Mouse (Mus musculus): ENCODE results near the gene Stpg4. TPM values are rescaled to one million over a fixed set of nuclear protein-coding genes. Genes with fewer than 3 reads are reported as not detected.

The Stpg4 gene
- not detected in 2 replicates for polyA plus RNA-seq (2012; rRNA removed)

GRCm38 (mm10) chr17:87427511-87427910, at the start of gene Stpg4:
Gene Stpg4, minus strand, starts transcription at chr17:87427741.

GRCm38 (mm10) chr17:87446767-87447611, 19.4 kb upstream of the Stpg4 start, which contains the start of gene Calm2:
Gene Calm2, minus strand, starts transcription at chr17:87446935.

Other genes starting within 250 kb of the Stpg4 start
- 143 and 151 TPM in 2 replicates for gene Mcfd2, start 161.8 kb downstream of the Stpg4 start, polyA plus RNA-seq (2012; rRNA removed)
- gene Ttc7, start 144.9 kb downstream of the Stpg4 start, polyA plus RNA-seq (2012; rRNA removed) = 6.2 and 6.8 TPM in 2 replicates
- gene Calm2, start 19.2 kb upstream of the Stpg4 start, polyA plus RNA-seq (2012; rRNA removed) = 184 and 197 TPM in 2 replicates
- gene Epcam, start 208.2 kb upstream of the Stpg4 start, polyA plus RNA-seq (2012; rRNA removed) = 3.0 and 4.4 TPM in 2 replicates
- gene Msh2, start 244.6 kb upstream of the Stpg4 start, polyA plus RNA-seq (2012; rRNA removed) = 9.5 and 10.8 TPM in 2 replicates